Mouse (Mus musculus) v-Abl transformed pro-B cells (cell line): ENCODE data around the gene Ddit4.

ENCODE experiments used
- in situ Hi-C, 2 experiments: fragments of 400-800 bp; cut with MboI; formaldehyde crosslinking; loops; one replicate each; pipeline ENCODE4 v1.15.1; 2025; ENCODE audit not compliant: unreplicated experiment in 2 of 2

Gene Ddit4

DNA sequence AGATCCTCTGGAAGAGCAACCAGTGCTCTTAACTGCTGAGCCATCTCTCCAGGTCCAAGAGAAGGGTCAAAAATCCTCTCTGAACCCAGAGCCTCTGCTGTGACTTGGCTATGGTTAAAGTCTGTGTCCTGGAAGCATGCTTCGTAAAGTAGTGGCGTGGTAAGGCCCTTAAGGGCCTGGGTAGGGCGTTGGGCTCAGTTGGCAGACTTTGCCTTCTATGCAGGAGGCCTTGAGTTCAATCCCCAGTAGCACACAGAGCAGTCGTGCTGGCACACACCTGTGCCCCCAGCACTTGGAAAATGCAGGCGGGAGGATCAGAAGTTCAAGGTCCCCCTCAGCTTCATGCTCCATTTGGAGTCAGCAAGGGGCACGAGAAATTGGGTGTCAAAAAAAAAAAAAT is 21.4 kb upstream of the Ddit4 start:
- in situ Hi-C loops, result no loop called here

- in situ Hi-C loops, result no loop called here
Observed at GRCm38 (mm10) chr10:59972534-59972933, 20.9 kb upstream of the Ddit4 start.

- in situ Hi-C loops, result no loop called here
Observed at GRCm38 (mm10) chr10:59971813-59972212, 20.2 kb upstream of the Ddit4 start.

DNA sequence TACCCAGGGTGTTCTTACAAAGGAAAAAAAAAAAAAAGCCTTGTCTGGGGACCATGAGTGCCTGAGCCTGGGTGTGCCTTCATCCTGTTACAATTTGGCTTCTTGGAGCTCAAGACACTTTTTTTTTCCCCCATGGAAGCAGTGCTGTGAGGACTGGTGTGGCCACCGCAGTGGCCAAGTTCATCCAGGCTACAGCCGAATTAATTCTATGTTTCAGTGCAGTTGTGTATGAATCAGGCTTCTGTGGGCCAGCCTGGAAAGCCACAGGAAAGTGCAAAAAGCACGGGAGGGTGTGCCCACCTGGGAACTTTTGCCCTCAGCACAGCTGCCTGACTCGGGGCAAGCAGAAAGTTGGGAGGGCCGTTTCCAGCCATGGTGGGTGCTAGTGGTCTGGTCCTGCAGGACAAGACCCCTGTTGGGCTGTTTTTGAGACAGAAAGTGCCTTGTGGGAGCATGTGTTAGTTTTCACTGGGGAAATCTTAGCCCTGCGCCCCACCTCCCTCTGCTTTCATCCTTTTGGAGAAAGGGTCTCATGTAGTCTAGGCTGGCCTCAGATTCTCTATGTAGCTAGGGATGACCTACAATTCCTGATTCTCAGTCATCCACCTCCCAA is 18.9 kb upstream of the Ddit4 start:
- in situ Hi-C loops, result no loop called here

DNA sequence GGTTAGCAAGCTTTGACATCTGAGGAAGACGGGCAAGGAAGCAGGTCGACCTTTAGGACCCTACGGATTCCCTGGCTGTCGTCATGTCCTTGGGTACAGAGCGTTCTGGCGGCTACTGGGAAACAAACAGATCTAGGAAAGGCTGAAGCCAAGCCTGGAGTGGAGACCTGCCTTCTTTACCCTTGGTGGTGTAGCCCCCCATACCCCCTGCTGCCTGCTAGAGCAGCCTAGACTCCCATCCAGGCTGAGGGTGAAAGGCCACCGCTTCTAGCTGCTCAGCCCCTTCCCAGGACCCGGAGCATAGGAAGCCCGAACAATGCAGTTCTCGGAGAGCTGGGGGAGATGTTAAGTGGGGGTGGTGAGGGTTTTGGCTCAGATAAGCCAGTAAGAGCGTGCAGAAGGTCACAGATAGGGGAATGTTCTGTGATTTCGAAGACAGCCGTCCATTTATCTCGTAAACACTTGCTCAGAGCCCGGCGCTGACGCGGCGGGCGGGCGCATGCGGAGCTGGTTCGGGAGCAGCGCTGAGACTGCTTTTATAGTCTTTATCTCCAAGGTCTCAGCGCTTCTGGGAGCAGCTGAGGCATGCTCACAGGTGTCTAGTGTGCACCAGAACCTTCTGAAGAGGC is 18.3 kb upstream of the Ddit4 start:
- in situ Hi-C loops, result no loop called here

GRCm38 (mm10) chr10:59967309-59967942 is 15.8 kb upstream of the Ddit4 start:
- in situ Hi-C loops, result no loop called here

DNA sequence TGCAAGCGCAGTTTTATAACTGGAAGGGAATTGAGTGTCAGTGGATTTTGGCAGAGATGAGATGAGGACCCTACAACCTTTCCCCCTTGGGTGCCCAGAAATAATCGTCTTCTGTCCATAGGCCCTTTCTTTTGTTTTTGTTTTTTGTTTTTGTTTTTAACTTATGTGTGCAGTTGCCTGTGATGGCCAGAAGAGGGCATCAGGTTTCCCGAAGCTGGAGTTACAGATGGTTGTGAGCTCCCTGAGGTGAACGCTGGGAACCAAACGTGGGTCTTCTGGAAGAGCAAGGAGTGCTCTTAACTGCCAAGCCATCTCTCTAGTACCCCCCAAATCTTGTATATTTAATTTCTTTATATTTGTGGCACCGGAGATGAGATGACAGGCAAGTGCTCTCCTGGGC is 15.1 kb upstream of the Ddit4 start:
- in situ Hi-C loops, result no loop called here

DNA sequence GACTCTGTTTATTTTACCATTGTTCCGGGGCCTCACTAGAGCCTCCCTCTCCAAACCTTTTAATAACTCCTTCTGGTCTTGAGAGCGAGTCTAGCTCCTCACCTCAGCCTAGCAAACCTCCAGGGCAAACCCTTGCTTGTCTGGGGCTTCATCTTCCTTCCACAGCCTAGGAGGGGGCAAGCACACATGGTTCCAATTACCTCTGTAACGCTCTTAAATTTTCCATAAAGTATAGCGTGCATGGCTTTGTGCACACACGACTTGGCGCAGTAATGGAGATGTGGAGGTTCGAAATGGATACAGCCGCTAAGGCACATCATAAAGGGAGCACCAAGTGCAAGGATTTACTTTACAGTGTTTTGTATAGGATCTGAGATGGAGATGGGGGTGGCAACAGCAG is 14.2 kb upstream of the Ddit4 start:
- in situ Hi-C loops, result no loop called here

DNA sequence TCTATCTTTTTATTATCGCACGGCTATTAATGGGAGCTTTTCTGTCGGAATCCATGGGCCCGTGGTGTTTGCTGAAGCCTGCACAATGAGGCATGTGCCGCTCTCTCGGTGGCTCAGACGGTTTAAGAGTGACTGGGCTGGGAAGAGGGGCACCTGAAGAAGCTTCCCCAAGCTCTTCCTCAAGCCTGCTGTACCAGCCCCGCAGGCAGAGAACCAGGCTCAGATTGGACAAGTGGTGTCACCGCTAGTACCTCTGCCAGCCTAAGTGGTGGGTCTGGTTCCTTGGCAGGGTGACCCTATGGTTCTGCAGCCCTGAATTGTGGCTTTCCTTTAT is 13.7 kb upstream of the Ddit4 start:
- in situ Hi-C loops, result no loop called here

DNA sequence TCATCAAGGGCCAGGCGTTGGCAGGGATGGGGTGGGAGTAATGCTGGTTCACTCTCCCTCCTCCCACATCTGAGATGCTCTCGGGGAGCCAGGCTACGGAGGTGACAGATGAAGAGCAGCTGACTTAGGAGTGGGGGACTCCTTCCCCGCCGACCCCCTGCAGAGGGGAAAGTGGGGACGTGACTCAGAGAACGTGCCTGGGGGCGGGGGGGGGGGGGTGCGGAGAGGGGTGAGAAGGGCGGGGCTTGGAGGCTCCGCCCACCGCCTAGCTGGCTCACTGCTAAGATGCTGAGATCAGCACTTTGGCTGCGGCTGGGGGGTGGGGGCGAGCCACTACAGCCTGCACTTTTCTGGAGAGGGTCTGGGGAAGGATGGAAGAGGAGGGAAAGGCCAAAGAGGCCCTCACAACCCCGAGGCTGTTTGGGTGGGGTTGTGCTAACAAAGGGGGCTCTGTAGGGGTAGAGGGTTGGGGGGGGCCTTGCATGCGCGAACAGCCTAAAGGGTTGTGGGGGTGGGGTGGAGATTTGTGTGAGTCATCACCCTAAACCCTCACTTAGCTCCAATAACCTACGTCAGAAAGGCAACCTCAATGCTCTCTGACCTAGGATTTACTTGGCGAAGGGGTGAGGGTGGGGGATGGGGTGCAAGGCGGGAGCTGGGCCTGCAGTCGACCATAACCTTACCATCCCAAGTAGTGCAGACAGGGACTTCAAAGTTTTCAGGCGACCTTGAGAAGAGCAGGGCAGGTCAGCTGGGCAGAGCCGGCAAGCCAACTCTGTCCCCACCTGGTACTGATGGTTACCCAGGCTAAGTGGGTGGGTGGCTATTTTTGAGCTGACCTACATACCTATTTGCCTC is 13.1 kb upstream of the Ddit4 start:
- in situ Hi-C loops, result no loop called here

- in situ Hi-C loops, result no loop called here
Observed at GRCm38 (mm10) chr10:59963609-59964008, 12.0 kb upstream of the Ddit4 start.

DNA sequence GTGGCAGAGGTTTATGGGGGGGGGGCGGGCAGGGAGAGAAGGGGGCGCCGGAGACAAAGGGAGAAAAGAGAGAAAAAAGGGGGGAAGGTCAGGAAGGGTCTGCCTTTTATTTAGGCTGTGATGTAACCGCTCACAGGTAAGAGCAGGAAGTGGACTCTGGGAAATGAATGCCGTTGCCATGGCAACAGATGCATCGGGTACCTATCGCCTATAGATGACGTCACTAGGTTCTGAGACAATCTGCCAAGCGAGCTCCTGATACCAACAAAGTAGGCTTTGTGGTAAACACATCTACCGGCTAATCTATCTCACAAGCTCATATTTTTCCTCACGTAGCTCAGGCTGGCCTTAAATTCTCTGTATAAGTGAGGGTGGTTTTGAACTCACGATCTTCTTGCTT is 7.9 kb upstream of the Ddit4 start:
- in situ Hi-C loops, result no loop called here

DNA sequence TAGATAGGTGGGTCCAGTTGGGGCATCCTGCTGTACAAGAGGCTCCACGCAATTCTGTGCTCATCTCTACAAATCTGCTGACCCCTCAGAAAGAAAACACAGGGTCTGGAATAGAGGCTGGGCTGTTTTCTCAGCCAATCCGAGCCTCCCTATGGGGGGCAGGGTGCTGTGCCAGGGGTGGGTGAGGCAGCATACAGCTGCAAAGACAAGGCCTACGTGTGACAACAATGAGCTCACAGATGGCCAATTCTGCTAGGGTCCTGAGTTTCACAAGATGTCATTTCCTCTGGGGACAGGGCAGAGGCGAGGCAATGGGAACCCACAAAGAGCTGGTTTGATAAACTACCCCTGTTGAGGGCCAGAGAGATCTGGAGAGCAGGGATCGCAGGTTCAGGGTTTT is 6.8 kb upstream of the Ddit4 start:
- in situ Hi-C loops, result no loop called here

DNA sequence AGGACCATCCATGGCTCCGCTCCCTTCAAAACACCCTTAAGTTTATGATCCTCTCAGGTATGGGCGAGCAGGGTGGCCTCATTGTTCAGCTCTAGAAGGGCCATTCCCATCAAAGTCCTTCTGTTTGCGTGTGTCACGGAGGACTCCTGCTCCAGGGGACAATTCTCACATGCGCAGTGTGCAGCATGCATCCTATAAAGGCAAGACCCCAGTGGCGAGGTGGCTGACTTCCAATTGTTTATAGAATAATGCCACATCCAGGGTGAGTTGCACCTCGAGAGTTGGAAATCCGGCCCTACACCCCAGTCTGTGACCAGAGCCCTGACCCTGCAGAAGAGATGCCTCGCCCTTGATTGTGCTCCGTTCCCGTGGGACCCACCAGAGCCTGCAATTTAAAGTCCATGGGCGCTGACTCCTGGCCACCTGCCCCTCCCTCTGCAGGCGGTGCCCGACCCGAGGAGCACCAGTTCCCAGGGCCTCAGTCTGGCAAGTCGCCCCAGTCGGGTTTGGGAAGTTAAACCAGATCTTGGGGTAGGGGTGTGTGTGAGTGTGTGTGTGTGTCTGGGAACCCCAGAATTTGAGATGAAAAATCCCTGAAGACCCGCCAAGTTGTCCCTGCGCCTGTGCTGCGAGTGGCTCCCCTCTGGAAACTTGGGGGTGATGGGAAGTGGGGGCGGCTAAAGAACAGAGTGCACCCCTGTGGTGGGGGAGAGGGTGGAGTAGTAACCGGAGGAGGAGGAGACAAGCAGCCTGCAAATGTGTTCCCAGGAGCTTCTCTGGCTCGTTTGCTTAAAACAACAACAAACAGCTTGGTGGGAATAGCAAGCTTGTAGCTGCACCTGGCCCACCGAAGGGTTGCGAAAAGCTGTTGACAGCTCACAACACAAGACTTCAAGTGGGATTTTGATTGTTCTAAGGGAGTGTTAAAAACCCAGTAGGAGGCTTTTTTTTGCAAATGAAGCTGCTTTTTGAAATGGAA is 5.8 kb upstream of the Ddit4 start:
- in situ Hi-C loops, result no loop called here

DNA sequence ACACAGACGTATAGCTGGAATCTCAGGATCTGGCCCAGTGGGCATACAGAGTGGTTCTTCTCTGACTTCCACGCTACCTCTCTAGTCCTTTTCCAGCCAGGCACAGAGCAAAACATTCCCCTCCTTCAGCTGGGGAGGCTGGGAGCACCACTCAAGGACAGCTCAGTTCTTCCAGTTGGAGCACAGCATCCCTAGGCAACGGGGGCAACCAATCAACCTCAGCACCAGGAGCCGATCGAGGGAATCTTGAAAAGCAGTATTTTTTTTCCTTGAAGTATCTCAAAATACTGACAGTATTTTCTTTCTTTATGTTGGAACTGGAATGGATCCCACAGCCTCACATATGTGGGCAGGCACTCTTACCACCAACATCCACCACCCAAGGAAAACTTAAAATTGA is 5.0 kb upstream of the Ddit4 start:
- in situ Hi-C loops, result no loop called here

DNA sequence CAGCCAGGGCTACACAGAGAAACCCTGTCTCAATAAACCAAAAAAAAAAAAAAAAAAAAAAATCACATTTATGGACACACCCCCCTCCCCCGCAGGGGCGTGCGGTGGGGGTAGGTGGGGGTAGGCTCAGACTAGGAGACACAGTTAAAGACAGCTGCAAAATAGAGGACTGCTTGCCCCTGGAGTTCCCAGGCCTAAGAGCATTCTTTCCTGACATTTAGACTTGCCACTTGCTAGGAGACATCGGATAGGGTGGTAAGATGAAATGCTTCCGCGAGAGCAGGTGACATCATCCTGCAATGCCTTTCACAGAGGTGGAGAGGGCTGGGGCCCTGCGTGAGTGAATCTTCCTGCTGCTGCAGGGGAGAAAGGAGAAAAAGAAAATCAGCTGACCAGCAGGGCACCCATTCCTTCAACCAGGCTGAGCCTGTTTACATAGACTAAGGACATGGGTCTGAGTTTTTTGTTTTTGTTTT is 2.0 kb upstream of the Ddit4 start:
- in situ Hi-C loops, result loop anchor here (5.0 kb wide), 2 partner anchors 49 to 56 kb away; partner anchors contain the start of genes Anapc16 (in 2 of the 2) and Ascc1 (in 2 of the 2)

GRCm38 (mm10) chr10:59952781-59953563 is 1.3 kb upstream of the Ddit4 start:
- in situ Hi-C loops, result loop anchor here (5.0 kb wide), 2 partner anchors 49 to 56 kb away; partner anchors contain the start of genes Anapc16 (in 2 of the 2) and Ascc1 (in 2 of the 2)

- in situ Hi-C loops, result loop anchor here (5.0 kb wide), 2 partner anchors 50 to 55 kb away; partner anchors contain the start of genes Anapc16 (in 2 of the 2) and Ascc1 (in 2 of the 2)
Observed at GRCm38 (mm10) chr10:59952152-59952780, 632 bp upstream of the Ddit4 start.
